In the genomic region with DNA sequence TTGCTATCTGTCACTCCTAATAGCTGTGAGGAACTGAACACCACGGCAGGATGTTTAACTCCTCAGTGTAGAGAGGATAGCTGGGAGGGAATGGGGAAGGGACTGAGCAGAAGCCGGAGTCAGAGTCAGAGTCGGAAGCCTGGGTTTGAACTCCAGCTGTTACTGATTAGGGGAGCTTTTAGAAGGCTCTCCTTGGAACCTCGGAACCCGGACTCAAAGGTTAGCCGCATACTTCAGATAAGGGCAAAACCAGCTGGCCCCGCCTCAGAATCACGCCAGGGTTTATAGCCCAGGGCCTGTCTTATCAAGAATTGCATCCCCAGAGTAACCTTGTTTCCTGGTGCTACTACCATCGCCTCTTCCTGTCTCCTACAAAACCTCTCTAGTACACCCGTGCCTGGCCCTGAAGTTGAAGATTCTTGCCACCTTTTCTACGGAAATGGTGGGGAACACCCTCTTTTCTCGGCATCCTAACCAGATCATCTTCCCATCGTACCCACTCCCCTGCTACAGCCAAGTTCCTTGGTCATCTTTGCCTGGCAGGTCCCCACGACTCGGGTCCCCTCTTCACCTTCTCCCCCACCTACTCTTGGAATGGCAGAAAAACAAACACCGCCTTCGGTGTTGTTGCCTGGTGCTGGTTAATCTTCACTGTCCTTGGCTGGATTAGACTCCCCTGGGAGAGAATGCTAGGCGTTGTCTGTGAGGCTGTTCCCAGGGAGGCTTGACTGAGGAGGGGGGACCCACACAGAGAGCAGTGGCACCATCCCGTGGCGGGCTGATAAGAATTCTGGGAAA, we compare ENCODE assay signal across 9 mouse cellular contexts. TPM values are rescaled to one million over a fixed set of nuclear protein-coding genes. Genes with fewer than 3 reads are reported as not detected.
DNase-seq lines count a peak whose midpoint lies in the region; ATAC-seq and TF ChIP-seq lines count a peak whose summit lies in the region.
"Had no signal": no experiment of that assay in that cellular context is flagged by ENCODE, and none has a peak within 500 bp of the region (broad histone marks: within the 10 kb centered on the region; RNA-seq: fewer than 3 reads in every experiment).

No protein-coding gene starts in this region.

- H3K27me3 ChIP-seq in forebrain, embryonic 10.5 days (ENCODE audit: poor library complexity, severe bottlenecking), result peaks cover 29% of the 10 kb centered on the region
- H3K27me3 ChIP-seq in forebrain, embryonic 13.5 days, result peaks cover 6% of the 10 kb centered on the region
- no peaks in the 10 kb centered on the region for H3K27me3 ChIP-seq in intestine, postnatal 0 days (replicated peaks; ENCODE audit: control insufficient read depth, insufficient read depth, low read length)

- no peak overlapping the region for H3K4me2 ChIP-seq in forebrain, embryonic 13.5 days
- H3K4me2 ChIP-seq in intestine, postnatal 0 days (replicated peaks; ENCODE audit: low read depth), result peak overlapping the region; percentile 54

- peaks cover 28% of the 10 kb centered on the region for H3K4me1 ChIP-seq in forebrain, embryonic 10.5 days
- peaks cover 11% of the 10 kb centered on the region for H3K4me1 ChIP-seq in forebrain, embryonic 13.5 days
- H3K4me1 ChIP-seq in intestine, postnatal 0 days (replicated peaks; ENCODE audit: control insufficient read depth, insufficient read depth, low read length), result peaks cover 11% of the 10 kb centered on the region

- H3K4me3 ChIP-seq in forebrain, embryonic 10.5 days, result peak overlapping the region; percentile 20
- H3K4me3 ChIP-seq in forebrain, embryonic 13.5 days, result no peak overlapping the region
- H3K4me3 ChIP-seq in intestine, postnatal 0 days (ENCODE audit: low read depth, low read length), result no peak overlapping the region

- ATAC-seq in forebrain, embryonic 13.5 days, result no peak
- ATAC-seq in intestine, postnatal 0 days, result peak; percentile 94

- H3K9me3 ChIP-seq in forebrain, embryonic 10.5 days, result no peaks in the 10 kb centered on the region
- H3K9me3 ChIP-seq in forebrain, embryonic 13.5 days (replicated peaks), result no peaks in the 10 kb centered on the region
- H3K9me3 ChIP-seq in intestine, postnatal 0 days (ENCODE audit: control insufficient read depth), result no peaks in the 10 kb centered on the region

- H3K27ac ChIP-seq in forebrain, embryonic 10.5 days, result peak overlapping the region; percentile 53; the same call in 1 of the 2 replicates
- no peak overlapping the region for H3K27ac ChIP-seq in forebrain, embryonic 13.5 days
- H3K27ac ChIP-seq in intestine, postnatal 0 days (ENCODE audit: low read depth, low read length), result peak overlapping the region; percentile 94

- peak; percentile 41; the same call in 1 of the 2 replicates for TF ChIP-seq CTCF in intestine, postnatal 0 days (IDR thresholded peaks at IDR 0.05; ENCODE audit: low read depth)

- no peak for DNase-seq in forebrain, embryonic 10.5 days (ENCODE audit: extremely low spot score, low spot score)
- DNase-seq in heart, adult 18-20 months, result peak; percentile 35 to 66
- DNase-seq in lung, postnatal 25 days (ENCODE audit: low spot score), result peak; percentile 51
- DNase-seq in cerebellum, adult 9-11 months, result no peak
- DNase-seq in right cerebral cortex, postnatal 10 days (ENCODE audit: low spot score in 2 of 2), result no peak
- no peak for DNase-seq in spleen, postnatal 10 days (ENCODE audit: low spot score in 2 of 2)

- no peak overlapping the region for H3K9ac ChIP-seq in forebrain, embryonic 13.5 days
- peak overlapping the region; percentile 41; the same call in 1 of the 2 replicates for H3K9ac ChIP-seq in intestine, postnatal 0 days (ENCODE audit: low read depth, low read length)

- WGBS in forebrain, embryonic 10.5 days, result 22% methylated on average over 20 of the region's 20 CpGs
- WGBS in forebrain, embryonic 13.5 days, result 31% methylated on average over 20 of the region's 20 CpGs
- 9% methylated on average over 20 of the region's 20 CpGs for WGBS in intestine, postnatal 0 days

- no peaks in the 10 kb centered on the region for H3K36me3 ChIP-seq in forebrain, embryonic 10.5 days (replicated peaks)
- no peaks in the 10 kb centered on the region for H3K36me3 ChIP-seq in forebrain, embryonic 13.5 days (ENCODE audit: poor library complexity, severe bottlenecking)
- no peaks in the 10 kb centered on the region for H3K36me3 ChIP-seq in intestine, postnatal 0 days (ENCODE audit: control insufficient read depth, insufficient read depth)

RNA-seq across cellular contexts. Expression of a gene that starts 9.9 kb away (rescaled TPM):
- 1.1 and 2.1 TPM in 2 replicates for polyA plus RNA-seq in forebrain, embryonic 10.5 days (2016; fragmentation: Nextera tagmentation; extraction: Ambion mirVana)
- 0.18 TPM in 1 of 2 replicates, not detected in the other for polyA plus RNA-seq in forebrain, embryonic 13.5 days (2015; fragmentation: Nextera tagmentation; extraction: Ambion mirVana)
- total RNA-seq in heart, adult 18-20 months (2021), result not detected
- 119 TPM in 2 replicates for polyA plus RNA-seq in intestine, postnatal 0 days (2015; fragmentation: Nextera tagmentation; extraction: Ambion mirVana)
- total RNA-seq: hematopoietic stem cell, adult 5-6 weeks had no signal

RNA-seq across cellular contexts. Expression of a gene that starts 26.9 kb away (rescaled TPM):
- polyA plus RNA-seq in forebrain, embryonic 10.5 days (2016; fragmentation: Nextera tagmentation; extraction: Ambion mirVana), result 0.68 and 0.76 TPM in 2 replicates
- polyA plus RNA-seq in forebrain, embryonic 13.5 days (2015; fragmentation: Nextera tagmentation; extraction: Ambion mirVana), result not detected in 2 replicates
- not detected for total RNA-seq in heart, adult 18-20 months (2021)
- 19.8 and 20.7 TPM in 2 replicates for polyA plus RNA-seq in intestine, postnatal 0 days (2015; fragmentation: Nextera tagmentation; extraction: Ambion mirVana)
- total RNA-seq: hematopoietic stem cell, adult 5-6 weeks had no signal

RNA-seq across cellular contexts. Expression of a gene that starts 27.0 kb away (rescaled TPM):
- polyA plus RNA-seq in forebrain, embryonic 10.5 days (2016; fragmentation: Nextera tagmentation; extraction: Ambion mirVana), result 12.8 and 13.6 TPM in 2 replicates
- polyA plus RNA-seq in forebrain, embryonic 13.5 days (2015; fragmentation: Nextera tagmentation; extraction: Ambion mirVana), result 11.6 and 11.9 TPM in 2 replicates
- 10 to 100 TPM; 47.5 to 56.8 TPM for total RNA-seq in heart, adult 18-20 months (2021)
- polyA plus RNA-seq in intestine, postnatal 0 days (2015; fragmentation: Nextera tagmentation; extraction: Ambion mirVana), result 11.3 and 11.9 TPM in 2 replicates

RNA-seq across cellular contexts. Expression of a gene that starts 59.6 kb away (rescaled TPM):
- 0.79 and 2.0 TPM in 2 replicates for polyA plus RNA-seq in forebrain, embryonic 10.5 days (2016; fragmentation: Nextera tagmentation; extraction: Ambion mirVana)
- polyA plus RNA-seq in forebrain, embryonic 13.5 days (2015; fragmentation: Nextera tagmentation; extraction: Ambion mirVana), result 0.08 and 0.37 TPM in 2 replicates
- under 1 TPM; 0.15 to 0.22 TPM for total RNA-seq in heart, adult 18-20 months (2021)
- 0.05 and 0.10 TPM in 2 replicates for polyA plus RNA-seq in intestine, postnatal 0 days (2015; fragmentation: Nextera tagmentation; extraction: Ambion mirVana)

Comparison
In these comparisons a context has a peak if more than half of its experiments do, and no peak if none do; other contexts are left out.
1. DNase-seq: peak in heart, adult 18-20 months (2 of 2) and lung, postnatal 25 days (single experiment); none in forebrain, embryonic 10.5 days (single experiment), cerebellum, adult 9-11 months (single experiment), right cerebral cortex, postnatal 10 days (0 of 2) and spleen, postnatal 10 days (0 of 2).
2. RNA of a gene that starts 9.9 kb away (polyA plus RNA-seq): 119 TPM in intestine, postnatal 0 days; 1.1 to 2.1 TPM in forebrain, embryonic 10.5 days and 0.18 TPM in forebrain, embryonic 13.5 days; every median in the first group is over 10 times any median in the second.
3. RNA of a gene that starts 26.9 kb away (polyA plus RNA-seq): 19.8 to 20.7 TPM in intestine, postnatal 0 days; 0.68 to 0.76 TPM in forebrain, embryonic 10.5 days and not detected in forebrain, embryonic 13.5 days; every median in the first group is over 10 times any median in the second.